Mouse (Mus musculus) T-helper 17 cell (primary cell): ENCODE data around the gene Agl.

Experiments used
- in situ Hi-C, 2 experiments: fragments of 300-600 bp; cut with MboI, MseI; formaldehyde crosslinking; loops; 1 replicate in 1 of 2; 2 replicates in 1 of 2; pipeline ENCODE4 v1.15.1; 2025; ENCODE audit warnings: high pct_unique_total_duplicates in 2 of 2

The Agl gene

DNA sequence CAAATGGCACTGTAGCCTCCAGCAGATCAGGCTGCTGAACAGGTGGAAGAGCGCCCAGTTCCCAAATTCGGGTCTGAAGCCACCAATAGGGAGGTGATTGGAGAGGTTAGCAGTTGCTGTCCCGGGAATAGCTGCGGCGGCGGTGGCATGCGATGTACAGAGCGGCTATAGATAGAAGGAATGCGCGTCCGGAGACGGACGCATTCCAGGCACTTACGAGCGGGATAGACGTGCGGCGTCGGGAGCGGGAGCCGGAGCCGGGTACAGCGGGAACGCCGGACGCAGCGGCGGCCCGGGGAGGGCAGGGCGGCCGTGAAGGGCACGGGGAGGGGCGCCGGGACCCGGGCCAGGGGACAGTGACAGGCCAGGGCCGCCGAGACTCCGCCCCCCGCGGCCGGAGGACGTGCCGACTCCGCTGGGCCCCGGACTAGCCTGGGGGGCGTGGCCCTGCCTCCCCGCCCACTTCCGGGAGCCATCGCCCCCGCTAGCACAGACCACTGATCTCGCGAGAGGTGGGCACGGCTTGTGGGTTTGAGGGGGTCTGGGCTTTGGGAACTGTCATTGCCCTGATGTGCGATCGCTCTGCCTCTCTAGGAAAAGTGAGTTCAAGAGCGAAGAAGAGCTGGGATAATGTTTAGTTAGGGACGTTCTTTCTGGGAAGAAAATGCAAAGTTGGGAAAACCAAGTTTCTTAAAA is at the start of gene Agl:
Gene Agl, minus strand, starts transcription at position 356 of the 696 bp plus-strand sequence.
- in situ Hi-C loops = no loop called here

DNA sequence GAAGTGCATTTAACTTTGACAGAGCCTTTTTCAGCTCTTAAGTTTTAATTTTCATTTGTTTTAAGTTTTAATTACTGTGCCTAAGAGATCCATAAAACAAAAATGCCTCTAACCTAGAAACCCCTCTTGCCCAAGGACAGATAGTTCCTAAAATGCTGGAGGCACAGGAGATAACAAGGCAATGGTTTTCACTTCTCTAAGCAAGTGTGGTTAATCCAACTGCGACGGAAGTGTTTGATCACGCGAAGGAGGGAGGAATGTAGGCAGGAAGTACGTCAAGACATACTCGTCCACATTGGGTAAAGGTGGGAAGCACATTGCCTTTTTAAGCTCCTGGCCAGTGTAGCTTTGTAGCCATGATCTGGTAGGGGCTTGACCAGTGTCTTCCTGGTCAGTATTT is 49.6 kb upstream of the Agl start:
- in situ Hi-C loops = no loop called here

DNA sequence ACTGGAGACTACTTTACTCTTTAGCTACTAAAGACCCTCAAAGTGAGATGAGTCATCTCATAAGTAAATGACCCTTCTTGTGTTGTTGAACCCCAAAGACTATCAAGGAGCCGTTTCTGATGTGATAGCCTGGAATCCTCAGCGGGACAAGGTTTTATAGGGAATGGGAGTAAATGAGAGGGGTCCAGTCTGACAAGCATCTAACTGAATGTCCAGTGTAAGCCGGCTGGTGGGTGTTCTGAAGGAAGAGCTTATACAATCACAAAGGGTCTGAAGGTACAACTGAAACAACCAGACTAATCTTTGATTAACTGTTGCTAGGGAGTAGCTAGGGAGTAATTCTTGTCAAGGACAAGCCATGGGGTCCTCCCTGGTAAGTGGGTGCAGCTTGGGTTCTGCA is 44.5 kb upstream of the Agl start:
- in situ Hi-C loops = no loop called here

DNA sequence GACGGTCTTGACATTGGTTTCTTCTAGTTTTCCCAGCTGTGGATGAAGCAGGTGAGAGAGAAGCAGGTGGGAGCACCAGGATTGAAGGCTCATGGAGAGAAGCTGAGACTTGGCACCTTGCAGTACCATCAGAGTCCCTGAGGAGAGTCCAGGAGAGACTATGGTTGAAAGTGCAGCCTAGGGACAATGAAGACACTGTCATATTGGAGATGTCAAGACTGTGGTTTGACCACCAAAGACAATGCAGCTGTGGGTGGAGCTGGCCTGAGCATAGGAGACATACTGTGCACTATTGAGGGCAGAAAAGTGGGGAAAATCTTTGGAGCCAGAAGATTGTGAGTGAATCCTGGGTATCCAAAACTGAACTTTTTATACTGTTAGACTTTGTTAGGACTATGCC is 42.4 kb upstream of the Agl start:
- in situ Hi-C loops = no loop called here

DNA sequence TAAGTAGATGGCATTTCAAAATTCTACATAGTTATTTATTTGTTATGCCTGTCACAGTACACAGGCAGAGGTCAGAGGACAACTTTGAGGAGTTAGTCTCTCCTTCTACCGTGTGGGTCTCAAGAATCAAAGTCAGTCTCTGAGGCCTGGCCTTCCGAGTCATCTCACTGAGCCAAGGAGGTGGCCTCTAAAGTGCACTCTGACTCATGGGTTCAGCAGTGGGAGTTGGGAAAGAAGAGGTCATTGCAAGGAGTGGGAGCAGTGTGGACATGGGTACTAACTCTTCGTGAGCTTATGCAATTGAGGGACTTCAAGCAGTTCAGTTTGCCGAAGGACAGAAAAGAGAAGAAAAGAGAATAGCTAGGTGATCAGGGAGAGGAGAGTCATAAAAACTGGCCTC is 41.0 kb upstream of the Agl start:
- in situ Hi-C loops = loop anchor here in 1 of 2 experiments (5.0 kb wide), 1 partner anchor 507 kb away; no protein-coding TSS in a partner anchor

DNA sequence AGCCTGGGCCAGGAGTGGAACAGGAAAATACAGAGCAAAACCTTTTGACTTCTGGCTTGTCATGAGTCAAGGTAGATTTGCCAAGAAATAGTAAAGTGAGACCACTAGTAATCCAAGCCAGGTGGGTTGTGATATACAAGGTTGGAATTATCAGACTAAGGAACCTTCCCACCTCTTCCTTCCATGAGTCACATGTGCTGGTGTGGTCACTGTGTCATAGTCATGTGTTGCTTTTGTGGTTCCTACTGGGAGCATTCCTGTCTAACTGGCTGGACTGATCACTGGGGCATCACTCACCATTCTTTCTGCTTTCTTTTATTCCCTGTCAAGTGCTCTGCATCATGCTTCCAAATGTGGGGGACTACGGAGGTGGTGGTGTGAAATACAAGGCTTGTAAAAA is 40.1 kb upstream of the Agl start:
- in situ Hi-C loops = loop anchor here in 1 of 2 experiments (5.0 kb wide), 1 partner anchor 506 kb away; no protein-coding TSS in a partner anchor

DNA sequence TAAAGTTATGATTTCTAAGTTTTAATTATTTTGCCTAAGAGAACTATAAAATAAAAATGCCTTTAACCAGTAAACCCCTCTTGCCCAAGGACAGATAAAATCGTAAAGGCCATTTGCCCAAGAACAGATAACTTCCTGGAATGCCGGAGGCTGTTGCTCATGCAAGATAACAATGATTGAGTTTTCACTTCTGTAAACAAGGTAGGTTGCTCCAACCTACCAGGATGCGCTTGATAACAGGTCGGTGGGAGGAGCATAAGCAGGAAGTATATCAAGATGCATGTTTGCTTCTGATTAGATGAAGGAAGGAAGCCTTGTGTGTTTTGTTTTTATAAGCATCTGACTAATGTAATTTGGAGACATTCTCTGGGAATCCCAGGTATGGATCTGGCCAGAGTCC is 38.1 kb upstream of the Agl start:
- in situ Hi-C loops = loop anchor here in 1 of 2 experiments (5.0 kb wide), 1 partner anchor 504 kb away; no protein-coding TSS in a partner anchor

DNA sequence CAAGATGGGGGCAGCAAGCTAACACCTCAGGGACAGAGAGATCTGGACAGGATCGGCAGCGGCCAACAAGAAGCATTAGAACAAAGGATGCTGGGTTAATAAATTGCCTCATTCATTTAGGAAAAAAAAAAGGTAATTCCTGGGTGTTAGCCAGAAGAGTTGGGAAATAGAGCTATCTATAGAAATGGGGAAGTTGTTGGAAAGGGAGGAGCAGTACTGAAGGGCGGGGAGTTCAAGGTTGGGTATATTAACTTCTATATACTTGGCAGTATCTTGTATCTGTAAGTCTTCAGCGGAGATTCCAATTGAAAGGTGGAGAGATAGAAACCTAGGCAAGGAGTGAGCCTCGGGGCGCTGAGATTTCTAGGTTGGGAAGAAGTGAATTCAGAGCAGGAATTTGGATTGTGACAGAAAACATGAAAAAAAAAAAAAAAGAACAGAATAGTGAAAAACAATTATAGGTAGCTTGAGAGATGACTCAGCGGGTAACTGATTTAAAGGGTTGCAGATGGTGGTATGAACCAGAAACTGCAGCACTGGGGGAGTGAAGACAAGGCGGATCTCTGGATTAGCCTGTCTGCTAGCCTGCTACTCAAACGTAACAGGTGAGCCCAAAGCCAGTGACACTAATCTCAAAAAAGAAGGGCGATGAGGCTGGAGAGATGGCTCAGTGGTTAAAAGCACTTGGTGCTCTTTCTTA is 37.1 kb upstream of the Agl start:
- in situ Hi-C loops = loop anchor here in 1 of 2 experiments (5.0 kb wide), 1 partner anchor 503 kb away; no protein-coding TSS in a partner anchor

DNA sequence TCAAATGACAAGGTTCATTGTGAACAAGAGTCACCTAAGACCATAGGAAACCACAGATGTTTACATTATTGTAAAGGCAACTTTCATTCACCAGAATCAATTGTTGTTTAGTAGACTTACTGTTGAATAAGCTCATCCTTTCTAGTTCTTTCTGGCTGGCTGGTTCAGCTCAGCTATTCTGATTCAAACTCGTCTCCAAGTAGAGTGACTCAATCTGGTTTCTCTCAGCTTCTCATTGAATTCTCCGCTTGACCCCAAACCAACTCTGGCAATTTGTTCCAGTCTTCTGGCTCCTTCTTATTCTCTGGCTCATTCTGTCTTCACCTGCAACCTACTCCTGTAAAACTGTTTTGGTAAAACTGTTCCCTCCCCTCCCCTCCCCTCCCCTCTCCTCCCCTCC is 33.3 kb upstream of the Agl start:
- in situ Hi-C loops = no loop called here

DNA sequence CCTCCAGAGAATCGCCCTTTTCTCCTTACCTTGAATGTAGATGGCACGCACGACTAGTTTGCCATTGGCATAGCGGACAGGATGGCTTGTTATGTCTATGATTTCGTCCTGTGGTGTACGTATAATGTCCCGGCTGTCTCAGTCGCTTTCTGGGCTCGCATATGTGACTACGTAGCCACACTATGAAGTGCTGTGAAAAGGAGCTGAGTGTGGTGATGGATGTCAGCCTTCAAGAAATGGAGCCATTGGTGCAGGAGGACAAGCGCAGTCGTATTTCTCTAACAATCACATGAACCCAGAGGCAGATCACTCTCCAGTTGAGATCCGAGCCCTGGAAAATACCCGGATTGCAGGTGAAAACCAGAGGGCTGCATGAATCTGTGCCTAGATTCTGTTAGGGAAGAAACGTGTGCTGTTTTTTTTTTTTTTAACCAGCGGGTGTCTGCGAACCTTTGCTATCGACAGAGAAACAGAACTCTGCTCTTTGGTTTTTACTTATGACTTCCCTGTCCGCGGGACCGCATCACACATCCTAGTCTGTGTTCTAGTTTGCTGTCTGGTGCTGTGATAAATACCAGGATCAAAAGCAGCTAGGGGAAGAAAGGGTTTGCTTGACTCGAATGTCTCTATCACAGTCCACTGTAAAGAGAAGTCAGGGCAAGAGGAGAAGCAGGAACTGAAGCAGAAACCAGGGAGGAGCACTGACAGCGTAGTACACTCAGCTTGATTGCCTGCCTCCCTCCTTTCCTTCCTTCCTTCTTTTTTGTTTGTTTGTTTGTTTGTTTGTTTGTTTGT is 28.9 kb upstream of the Agl start:
- in situ Hi-C loops = loop anchor here (5.0 to 10.0 kb wide), 5 partner anchors 62 to 502 kb away; partner anchors contain the start of gene Dbt (in 1 of the 2)

DNA sequence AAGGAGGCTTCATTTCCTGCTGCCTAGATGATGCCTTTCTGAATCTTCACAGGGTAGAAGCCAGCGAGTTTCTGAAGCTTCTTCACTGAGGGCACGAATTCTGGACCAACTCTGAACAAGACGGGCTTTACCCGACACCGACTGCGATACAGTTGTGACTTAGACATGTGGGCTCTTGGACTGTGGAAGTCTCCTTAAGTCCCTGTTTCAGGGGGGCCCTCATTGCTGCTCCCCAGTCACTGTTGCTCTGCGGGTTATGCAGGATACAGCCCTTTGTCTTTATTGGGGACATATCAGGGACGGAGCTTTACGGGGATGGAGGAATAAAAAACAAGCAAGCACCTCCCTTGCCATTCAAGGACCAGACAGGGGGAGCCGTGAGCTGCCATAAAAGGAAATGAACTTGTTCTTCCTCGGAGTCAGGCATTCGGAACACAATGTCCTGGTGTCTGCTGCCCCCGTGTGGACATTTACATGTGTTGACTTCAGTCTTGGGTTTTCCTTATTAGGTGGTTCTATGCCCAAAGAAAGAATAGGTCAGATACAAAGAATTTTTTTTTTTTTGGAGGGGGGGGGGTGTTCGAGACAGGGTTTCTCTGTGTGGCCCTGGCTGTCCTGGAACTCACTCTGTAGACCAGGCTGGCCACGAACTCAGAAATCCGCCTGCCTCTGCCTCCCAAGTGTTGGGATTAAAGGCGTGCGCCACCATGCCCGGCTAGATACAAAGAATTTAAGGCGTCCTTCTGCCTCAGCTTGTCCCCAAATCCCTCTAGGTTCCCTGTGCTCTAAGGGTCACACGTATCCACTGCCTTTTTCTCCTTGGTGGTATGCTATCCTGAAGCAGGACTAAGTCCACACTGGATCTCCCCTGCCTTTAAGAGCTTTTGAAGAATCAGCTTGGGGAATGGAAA is 28.1 kb upstream of the Agl start:
- in situ Hi-C loops = loop anchor here (5.0 to 10.0 kb wide), 5 partner anchors 61 to 501 kb away; partner anchors contain the start of gene Dbt (in 1 of the 2)

DNA sequence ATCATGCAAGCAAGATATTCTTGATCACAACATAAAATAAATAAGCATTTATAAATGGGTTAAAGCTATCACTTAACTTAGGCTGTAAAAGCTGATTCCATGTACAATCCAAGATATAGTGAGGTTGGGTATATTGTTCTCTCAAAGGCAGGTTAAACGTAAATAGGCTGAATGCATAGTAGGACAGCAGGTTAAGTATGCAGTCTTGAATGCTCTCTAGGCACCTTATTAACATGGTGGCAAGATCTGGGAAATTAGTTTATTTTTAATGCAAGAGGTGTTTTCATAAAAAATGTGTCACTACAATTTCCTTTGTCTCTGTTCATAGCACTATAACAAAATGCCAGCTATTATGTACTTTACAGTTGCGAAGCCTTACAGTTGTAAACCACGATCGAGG is 27.4 kb upstream of the Agl start:
- in situ Hi-C loops = loop anchor here (5.0 to 10.0 kb wide), 5 partner anchors 61 to 501 kb away; partner anchors contain the start of gene Dbt (in 1 of the 2)

DNA sequence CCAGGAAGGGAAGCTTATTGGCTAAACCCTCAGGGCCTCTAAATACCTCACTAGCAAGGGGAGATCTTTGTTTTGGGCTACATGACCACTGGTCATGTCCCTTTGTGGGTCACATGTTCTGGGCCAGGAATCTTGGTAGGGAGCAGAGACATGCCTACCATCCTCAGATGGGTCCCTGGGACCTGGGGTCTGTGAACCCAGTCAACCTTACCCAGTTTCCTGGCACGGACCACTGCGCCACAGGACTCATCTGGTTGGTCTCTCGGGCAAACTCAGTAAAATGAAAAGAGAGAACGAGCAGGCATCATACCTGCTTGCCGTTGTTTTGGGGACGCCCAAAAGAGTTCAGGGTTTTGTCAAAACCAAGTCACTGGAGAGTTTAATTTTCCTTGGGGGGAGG is 26.3 kb upstream of the Agl start:
- in situ Hi-C loops = loop anchor here (10.0 kb wide), 2 partner anchors 59 to 499 kb away; no protein-coding TSS in a partner anchor

DNA sequence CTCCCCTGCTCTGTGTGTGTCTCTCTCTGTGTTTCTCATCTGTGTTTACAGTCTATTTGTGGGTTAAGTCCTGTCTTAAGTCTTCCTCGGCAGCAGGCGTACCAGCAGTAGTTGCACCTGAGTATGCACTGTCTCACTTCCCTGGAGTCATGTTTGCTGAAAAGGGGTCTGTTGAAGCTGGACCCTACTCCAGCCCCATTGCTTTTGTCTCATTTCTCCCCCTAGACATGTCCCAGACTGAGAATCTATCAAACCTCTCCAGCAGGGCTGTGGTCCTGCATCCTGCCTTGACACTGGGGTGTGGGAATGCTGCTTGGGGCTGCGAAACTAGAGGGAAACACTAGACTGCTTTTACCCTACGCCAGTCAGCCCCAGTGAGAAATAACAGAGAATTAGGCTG is 25.5 kb upstream of the Agl start:
- in situ Hi-C loops = loop anchor here (10.0 kb wide), 2 partner anchors 59 to 499 kb away; no protein-coding TSS in a partner anchor

DNA sequence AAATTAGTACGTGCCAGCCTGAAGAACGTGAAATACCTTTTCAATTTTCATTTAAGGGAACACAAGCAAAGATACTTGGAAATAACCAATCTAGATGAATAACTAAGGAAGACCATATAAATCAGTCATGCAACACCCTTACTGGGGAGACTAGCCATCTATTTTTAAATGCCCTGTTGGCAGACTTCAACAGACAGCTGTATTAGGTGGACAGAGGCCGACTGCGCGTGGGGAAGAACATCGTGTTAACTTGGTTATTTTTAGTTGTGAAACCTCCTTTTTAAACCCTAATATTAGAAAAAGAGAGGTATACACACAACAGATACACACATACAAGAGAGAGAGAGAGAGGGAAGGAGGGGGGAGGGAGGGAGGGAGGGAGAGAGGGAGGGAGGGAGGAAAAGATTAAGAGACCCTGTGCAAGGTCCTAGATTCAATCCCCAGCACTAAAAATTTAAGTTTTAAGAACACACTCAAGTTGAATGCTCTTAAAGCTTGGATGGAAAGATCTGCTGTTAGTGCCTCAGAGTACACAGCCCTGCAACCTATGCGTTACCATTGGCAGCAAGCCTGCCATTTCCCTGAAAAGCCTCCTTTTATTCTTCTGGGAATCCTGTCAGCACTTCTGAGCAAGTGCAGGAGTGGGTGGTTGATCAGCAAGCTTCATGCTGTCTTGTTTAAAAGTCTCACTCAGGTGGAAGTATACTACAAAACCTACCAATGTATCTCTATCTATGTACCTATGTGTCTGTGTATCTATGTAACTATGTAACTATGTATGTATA is 24.8 kb upstream of the Agl start:
- in situ Hi-C loops = loop anchor here (10.0 kb wide), 2 partner anchors 58 to 498 kb away; no protein-coding TSS in a partner anchor

DNA sequence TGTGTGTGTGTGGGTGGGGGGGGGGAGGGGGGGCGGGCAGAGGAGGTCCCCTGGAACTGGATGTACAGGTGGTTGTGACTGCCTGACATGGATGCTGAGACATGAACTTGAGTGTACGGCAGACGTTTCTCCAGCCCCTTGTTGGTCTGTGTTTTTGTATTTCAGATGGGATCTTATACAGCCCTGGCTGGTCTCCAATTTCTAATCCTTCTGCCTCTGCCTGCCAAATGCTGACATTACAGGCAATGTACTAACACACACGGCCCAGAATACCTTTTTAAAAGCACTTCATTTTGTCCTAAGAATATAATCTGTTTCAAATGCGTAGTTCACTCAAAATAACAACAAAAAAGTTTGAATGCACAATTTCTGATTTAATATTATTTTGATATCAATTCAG is 23.4 kb upstream of the Agl start:
- in situ Hi-C loops = loop anchor here (10.0 kb wide), 2 partner anchors 57 to 497 kb away; no protein-coding TSS in a partner anchor

DNA sequence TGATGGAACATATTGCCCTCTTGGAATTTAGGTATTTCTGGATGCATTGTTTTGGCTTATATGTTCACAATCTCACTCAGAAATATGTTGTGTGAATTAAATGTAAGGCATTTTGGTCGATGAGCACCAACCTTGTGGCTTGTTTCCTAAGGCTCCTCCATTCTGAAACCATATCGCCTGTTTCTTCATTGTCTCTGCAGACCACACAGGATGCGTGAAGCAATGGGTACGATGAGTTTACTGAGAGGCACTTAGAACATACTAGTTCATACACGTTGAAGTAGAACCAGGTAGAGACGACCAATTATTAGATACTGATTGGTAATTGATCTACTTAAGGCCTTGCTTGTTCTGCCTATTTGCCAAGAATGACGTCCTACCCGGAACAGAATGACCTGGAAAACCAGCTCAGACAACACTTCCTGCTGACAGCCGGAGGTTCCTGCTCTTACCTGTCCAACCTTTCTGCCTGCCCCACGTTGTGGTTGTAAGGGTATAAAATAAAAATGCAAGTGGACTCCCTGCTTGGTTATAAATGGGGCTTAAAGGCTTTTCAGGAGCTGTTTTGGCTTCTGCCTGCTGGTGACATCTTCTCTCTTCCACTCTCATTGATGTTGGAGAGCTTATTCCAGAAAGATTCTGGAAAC is 21.4 kb upstream of the Agl start:
- in situ Hi-C loops = no loop called here

DNA sequence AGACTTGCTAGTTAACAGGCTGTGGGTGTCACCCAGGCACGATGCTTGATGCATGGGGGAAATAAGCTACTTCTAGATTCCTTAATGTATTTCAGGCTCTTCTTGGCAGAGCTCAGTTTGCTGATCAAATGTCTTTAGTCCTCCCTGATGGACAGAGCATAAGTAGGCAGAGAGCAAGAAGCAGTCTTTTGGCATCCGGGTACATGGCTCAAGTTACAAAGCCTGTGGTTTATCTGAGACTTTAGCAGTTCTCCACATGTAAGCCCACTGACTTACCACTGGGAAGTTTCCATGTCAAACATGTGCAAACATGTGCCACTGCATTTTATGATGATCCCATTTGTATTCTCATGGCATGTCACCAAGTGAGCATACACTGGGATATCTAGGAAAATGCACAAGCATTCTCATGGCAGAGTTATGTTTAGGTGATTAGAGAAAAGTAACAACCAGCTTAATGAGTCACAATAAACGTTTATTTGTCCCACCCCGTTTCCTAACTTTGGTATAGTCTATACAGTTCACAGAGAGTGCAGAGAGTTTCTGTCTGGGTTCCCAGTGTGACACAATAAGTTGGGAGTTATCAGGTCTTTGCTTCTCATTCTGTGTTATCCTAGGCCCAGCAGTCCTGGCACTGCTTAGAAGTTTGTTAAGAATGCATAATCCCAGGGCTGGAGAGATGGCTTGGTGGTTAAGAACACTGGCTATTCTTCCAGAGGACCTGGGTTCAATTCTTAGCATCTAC is 18.7 kb upstream of the Agl start:
- in situ Hi-C loops = no loop called here
